Mouse (Mus musculus) embryonic facial prominence, embryonic 14.5 days (tissue): ENCODE measurements at regions not wholly inside any gene's neighbourhood (a gene's known extent, or its start where the extent isn't known, plus 50 kb on each side); places are given as distances from the start of the nearest gene placed in this dataset.

Source experiments
- ATAC-seq: fragments of 200-750 bp; cut with Nextera tagmentation; 2 replicates; pipeline ENCODE4 v1.8.0; 2017; ENCODE audit warnings: low read depth, moderate number of reproducible peaks, moderate TSS enrichment
- DNase-seq: peaks from one replicate; pipeline ENCODE4 v3.0.0-alpha.2; 2015; ENCODE audit warnings: low spot score
- H3K27ac ChIP-seq: fragments of 300-500 bp; sonication (generic); replicated peaks from 2 replicates; pipeline ENCODE4 v1.5.1; 2014; ENCODE audit warnings: low read depth, mild to moderate bottlenecking, low read length, moderate library complexity
- H3K27me3 ChIP-seq: fragments of 300-500 bp; sonication (generic); replicated peaks from 2 replicates; pipeline ENCODE4 v1.6.1; 2014; ENCODE audit warnings: low read length; ENCODE audit not compliant: control insufficient read depth, insufficient read depth
- H3K36me3 ChIP-seq: fragments of 300-500 bp; sonication (generic); 2 replicates; pipeline ENCODE4 v1.6.1; 2014; ENCODE audit warnings: low read length, mixed read lengths; ENCODE audit not compliant: control insufficient read depth, insufficient read depth
- H3K4me1 ChIP-seq: fragments of 300-500 bp; sonication (generic); 2 replicates; pipeline ENCODE4 v1.6.1; 2014; ENCODE audit warnings: antibody characterized with exemption, low read length; ENCODE audit not compliant: control insufficient read depth, insufficient read depth
- H3K4me2 ChIP-seq: fragments of 300-500 bp; sonication (generic); 2 replicates; pipeline ENCODE4 v1.6.1; 2014; ENCODE audit warnings: low read depth, mild to moderate bottlenecking, low read length, moderate library complexity, mixed read lengths
- H3K4me3 ChIP-seq: fragments of 300-500 bp; sonication (generic); 2 replicates; pipeline ENCODE4 v1.5.1; 2014; ENCODE audit warnings: low read depth, mild to moderate bottlenecking, low read length
- H3K9ac ChIP-seq: fragments of 300-500 bp; sonication (generic); 2 replicates; pipeline ENCODE4 v1.6.1; 2014; ENCODE audit warnings: low read depth, mild to moderate bottlenecking, low read length, moderate library complexity, mixed read lengths
- H3K9me3 ChIP-seq: fragments of 300-500 bp; sonication (generic); 2 replicates; pipeline ENCODE4 v1.6.1; 2016; ENCODE audit warnings: low read length; ENCODE audit not compliant: control insufficient read depth
- WGBS: fragments of 180-500 bp; shearing (Covaris S2); extraction: QIAGEN DNeasy Blood & Tissue Kit; methylation state at CpG from one replicate; pipeline ENCODE4 v1.1.7; 2014; 5-methylcytosine and 5-hydroxymethylcytosine counted together

GRCm38 (mm10) chr2:179099783-179100182 is 342.4 kb upstream of the Cdh4 start:
- H3K9ac ChIP-seq = no peak overlapping the region
- no peak overlapping the region for H3K4me3 ChIP-seq
- no peaks in the 10 kb centered on the region for H3K36me3 ChIP-seq
- no peaks in the 10 kb centered on the region; the same call in 1 of the 2 replicates for H3K4me1 ChIP-seq
- H3K9me3 ChIP-seq = no peaks in the 10 kb centered on the region
- no peak overlapping the region for H3K27ac ChIP-seq
- no peak for ATAC-seq
- DNase-seq = no peak
- no peak overlapping the region for H3K4me2 ChIP-seq
- no peaks in the 10 kb centered on the region for H3K27me3 ChIP-seq
- WGBS = 92% methylated on average over 1 of the region's 1 CpGs

GRCm38 (mm10) chr2:179103114-179103513 is 339.1 kb upstream of the Cdh4 start:
- no peak overlapping the region for H3K4me2 ChIP-seq
- 81% methylated on average over 1 of the region's 1 CpGs for WGBS
- no peak overlapping the region for H3K9ac ChIP-seq
- no peaks in the 10 kb centered on the region for H3K36me3 ChIP-seq
- no peak overlapping the region for H3K4me3 ChIP-seq
- H3K27ac ChIP-seq = no peak overlapping the region
- DNase-seq (no peak), ATAC-seq (no peak)
- H3K9me3 ChIP-seq = no peaks in the 10 kb centered on the region
- H3K27me3 ChIP-seq = no peaks in the 10 kb centered on the region
- H3K4me1 ChIP-seq = no peaks in the 10 kb centered on the region; the same call in 1 of the 2 replicates

- H3K27ac ChIP-seq = no peak overlapping the region
- H3K4me3 ChIP-seq = no peak overlapping the region
- WGBS = 34% methylated on average over 5 of the region's 5 CpGs
- DNase-seq (no peak), ATAC-seq (no peak)
- no peaks in the 10 kb centered on the region; the same call in 1 of the 2 replicates for H3K4me1 ChIP-seq
- H3K27me3 ChIP-seq = 0 out of 2 replicates have a peak, but pooled peaks cover 3% of the 10 kb centered on the region
- H3K9me3 ChIP-seq = no peaks in the 10 kb centered on the region
- no peak overlapping the region for H3K4me2 ChIP-seq
- H3K36me3 ChIP-seq = no peaks in the 10 kb centered on the region
- H3K9ac ChIP-seq = no peak overlapping the region
Observed at GRCm38 (mm10) chr2:179112951-179113350, 329.3 kb upstream of the Cdh4 start.

GRCm38 (mm10) chr2:179128018-179128417 is 314.2 kb upstream of the Cdh4 start:
- DNase-seq = no peak
- H3K4me1 ChIP-seq = no peaks in the 10 kb centered on the region

GRCm38 (mm10) chr2:179128432-179128831 is 313.8 kb upstream of the Cdh4 start:
- H3K4me1 ChIP-seq = no peaks in the 10 kb centered on the region
- no peaks in the 10 kb centered on the region for H3K9me3 ChIP-seq
- H3K27ac ChIP-seq = no peak overlapping the region
- 91% methylated on average over 5 of the region's 5 CpGs for WGBS
- no peaks in the 10 kb centered on the region for H3K27me3 ChIP-seq
- H3K4me3 ChIP-seq = no peak overlapping the region
- no peak overlapping the region for H3K4me2 ChIP-seq
- DNase-seq (no peak), ATAC-seq (no peak)
- H3K9ac ChIP-seq = no peak overlapping the region
- H3K36me3 ChIP-seq = no peaks in the 10 kb centered on the region

More at GRCm38 (mm10) chr2:179128018-179128417, 314.2 kb upstream of the Cdh4 start:
- no peaks in the 10 kb centered on the region for H3K9me3 ChIP-seq
- H3K27me3 ChIP-seq = no peaks in the 10 kb centered on the region
- H3K4me2 ChIP-seq = no peak overlapping the region
- H3K27ac ChIP-seq = no peak overlapping the region
- 71% methylated on average over 3 of the region's 3 CpGs for WGBS
- no peaks in the 10 kb centered on the region for H3K36me3 ChIP-seq
- H3K4me3 ChIP-seq = no peak overlapping the region
- ATAC-seq = no peak
- no peak overlapping the region for H3K9ac ChIP-seq

- no peak overlapping the region for H3K4me2 ChIP-seq
- no peaks in the 10 kb centered on the region for H3K27me3 ChIP-seq
- WGBS = 65% methylated on average over 5 of the region's 5 CpGs
- no peak for ATAC-seq
- no peaks in the 10 kb centered on the region for H3K9me3 ChIP-seq
- H3K36me3 ChIP-seq = no peaks in the 10 kb centered on the region
- no peak for DNase-seq
- H3K27ac ChIP-seq = no peak overlapping the region
- no peak overlapping the region for H3K9ac ChIP-seq
- no peaks in the 10 kb centered on the region for H3K4me1 ChIP-seq
- no peak overlapping the region for H3K4me3 ChIP-seq
Observed at GRCm38 (mm10) chr2:179131004-179131403, 311.2 kb upstream of the Cdh4 start.

GRCm38 (mm10) chr2:179142313-179142712 is 299.9 kb upstream of the Cdh4 start:
- H3K27me3 ChIP-seq = no peaks in the 10 kb centered on the region
- ATAC-seq = no peak
- H3K36me3 ChIP-seq = no peaks in the 10 kb centered on the region
- no peaks in the 10 kb centered on the region for H3K9me3 ChIP-seq
- H3K4me2 ChIP-seq = no peak overlapping the region
- no peak overlapping the region for H3K27ac ChIP-seq
- no peak overlapping the region for H3K9ac ChIP-seq
- WGBS = 64% methylated on average over 8 of the region's 8 CpGs
- no peaks in the 10 kb centered on the region for H3K4me1 ChIP-seq
- no peak overlapping the region for H3K4me3 ChIP-seq
- DNase-seq = no peak

GRCm38 (mm10) chr2:179145726-179146125 is 296.5 kb upstream of the Cdh4 start:
- Histone ChIP-seq H3K27ac (no peak overlapping the region), H3K9me3 (no peaks in the 10 kb centered on the region), H3K4me1 (no peaks in the 10 kb centered on the region), H3K9ac (no peak overlapping the region), H3K4me3 (no peak overlapping the region), H3K4me2 (no peak overlapping the region), H3K27me3 (no peaks in the 10 kb centered on the region), H3K36me3 (no peaks in the 10 kb centered on the region)
- no peak for DNase-seq
- no peak for ATAC-seq
- WGBS = 41% methylated on average over 2 of the region's 2 CpGs

- DNase-seq = peak; percentile 51
- H3K4me2 ChIP-seq = no peak overlapping the region
Observed at GRCm38 (mm10) chr2:179146274-179146673, 296.0 kb upstream of the Cdh4 start.

More at GRCm38 (mm10) chr2:179146274-179146673, 296.0 kb upstream of the Cdh4 start:
- Histone ChIP-seq H3K27me3 (no peaks in the 10 kb centered on the region), H3K9ac (no peak overlapping the region), H3K27ac (no peak overlapping the region), H3K4me1 (no peaks in the 10 kb centered on the region), H3K36me3 (no peaks in the 10 kb centered on the region), H3K9me3 (no peaks in the 10 kb centered on the region), H3K4me3 (no peak overlapping the region)
- ATAC-seq = no peak
- 36% methylated on average over 4 of the region's 4 CpGs for WGBS
